Mouse (Mus musculus) stomach, embryonic 16.5 days (tissue): ENCODE measurements around the gene Anxa11. TPM values are rescaled to one million over a fixed set of nuclear protein-coding genes. Genes with fewer than 3 reads are reported as not detected.
"Not testable (repeated sequence)": the region's sequence is repeated elsewhere in the genome, so short reads cannot be mapped to it uniquely, and the experiment has no call there.

Source experiments
- ATAC-seq: fragments of 200-750 bp; cut with Nextera tagmentation; 2 replicates; pipeline ENCODE4 v1.8.0; 2017; ENCODE audit warnings: moderate number of reproducible peaks, moderate TSS enrichment; ENCODE audit not compliant: insufficient read depth, low FRiP score
- H3K27ac ChIP-seq: fragments of 300-500 bp; sonication (generic); 2 replicates; pipeline ENCODE4 v1.5.1; 2014; ENCODE audit warnings: low read length
- H3K27me3 ChIP-seq: fragments of 300-500 bp; sonication (generic); 2 replicates; pipeline ENCODE4 v1.6.1; 2014; ENCODE audit warnings: low read length, control low read depth, mixed read lengths; ENCODE audit not compliant: control insufficient read depth, insufficient read depth
- H3K36me3 ChIP-seq: fragments of 300-500 bp; sonication (generic); 2 replicates; pipeline ENCODE4 v1.6.1; 2014; ENCODE audit warnings: low read length; ENCODE audit not compliant: control insufficient read depth, insufficient read depth
- H3K4me1 ChIP-seq: fragments of 300-500 bp; sonication (generic); 2 replicates; pipeline ENCODE4 v1.6.1; 2014; ENCODE audit warnings: low read length, control low read depth, mixed read lengths; ENCODE audit not compliant: control insufficient read depth, insufficient read depth
- H3K4me2 ChIP-seq: fragments of 300-500 bp; sonication (generic); 2 replicates; pipeline ENCODE4 v1.6.1; 2014; ENCODE audit warnings: low read depth, low read length, mixed read lengths
- H3K4me3 ChIP-seq: fragments of 300-500 bp; sonication (generic); replicated peaks from 2 replicates; pipeline ENCODE4 v1.5.1; 2014; ENCODE audit warnings: mild to moderate bottlenecking, low read length
- H3K9ac ChIP-seq: fragments of 300-500 bp; sonication (generic); 2 replicates; pipeline ENCODE4 v1.6.1; 2014; ENCODE audit warnings: low read length
- H3K9me3 ChIP-seq: fragments of 300-500 bp; sonication (generic); replicated peaks from 2 replicates; pipeline ENCODE4 v1.6.1; 2016; ENCODE audit warnings: low read length, control low read depth; ENCODE audit not compliant: control insufficient read depth
- WGBS: fragments of 180-500 bp; shearing (Covaris S2); extraction: QIAGEN DNeasy Blood & Tissue Kit; methylation state at CpG from one replicate; pipeline ENCODE4 v1.1.7; 2014; 5-methylcytosine and 5-hydroxymethylcytosine counted together
- polyA plus RNA-seq: library from polyadenylated mRNA; unstranded; fragments of >200 nt; fragmentation: Nextera tagmentation; extraction: Ambion mirVana; gene quantifications from 2 replicates; pipeline ENCODE4 v1.2.1, GENCODE M21; 2015

Anxa11 gene
- polyA plus RNA-seq, 1 experiment from 2014 or later: 52.1 TPM

GRCm38 (mm10) chr14:25868706-25869105 lies 26.8 kb downstream of the Anxa11 start:
- H3K27ac ChIP-seq: no peak overlapping the region
- no peaks in the 10 kb centered on the region for H3K36me3 ChIP-seq
- ATAC-seq: no peak
- peaks cover 15% of the 10 kb centered on the region for H3K4me1 ChIP-seq
- no peak overlapping the region for H3K4me3 ChIP-seq
- H3K9ac ChIP-seq: no peak overlapping the region
- 74% methylated on average over 4 of the region's 4 CpGs for WGBS
- no peak overlapping the region for H3K4me2 ChIP-seq
- no peaks in the 10 kb centered on the region for H3K27me3 ChIP-seq
- H3K9me3 ChIP-seq: no peaks in the 10 kb centered on the region

- 63% methylated on average over 9 of the region's 9 CpGs for WGBS
- Histone ChIP-seq H3K9ac (no peak overlapping the region), H3K4me1 (peaks cover 15% of the 10 kb centered on the region), H3K36me3 (no peaks in the 10 kb centered on the region), H3K27me3 (no peaks in the 10 kb centered on the region), H3K27ac (no peak overlapping the region), H3K4me2 (no peak overlapping the region), H3K9me3 (no peaks in the 10 kb centered on the region), H3K4me3 (no peak overlapping the region)
- no peak; the same call in 1 of the 2 replicates for ATAC-seq
Observed at GRCm38 (mm10) chr14:25869135-25869878, 27.4 kb downstream of the Anxa11 start.

- Histone ChIP-seq H3K4me1 (peaks cover 11% of the 10 kb centered on the region), H3K27ac (no peak overlapping the region), H3K27me3 (no peaks in the 10 kb centered on the region), H3K4me3 (no peak overlapping the region), H3K9ac (no peak overlapping the region), H3K4me2 (no peak overlapping the region), H3K9me3 (no peaks in the 10 kb centered on the region), H3K36me3 (no peaks in the 10 kb centered on the region)
- WGBS: 68% methylated on average over 8 of the region's 8 CpGs
- ATAC-seq: 0 out of 2 replicates have a peak, but pooled peaks have one; percentile 19
Observed at GRCm38 (mm10) chr14:25872461-25873415, 30.8 kb downstream of the Anxa11 start.

- not testable (repeated sequence) for H3K4me3 ChIP-seq, H3K4me2 ChIP-seq, H3K9me3 ChIP-seq, ATAC-seq, H3K27ac ChIP-seq, H3K27me3 ChIP-seq, H3K9ac ChIP-seq, H3K36me3 ChIP-seq
- WGBS: no CpG with 5 or more reads among the region's 7 CpGs
- peaks cover 11% of the 10 kb centered on the region for H3K4me1 ChIP-seq
Observed at GRCm38 (mm10) chr14:25876640-25877039, 34.7 kb downstream of the Anxa11 start.

DNA sequence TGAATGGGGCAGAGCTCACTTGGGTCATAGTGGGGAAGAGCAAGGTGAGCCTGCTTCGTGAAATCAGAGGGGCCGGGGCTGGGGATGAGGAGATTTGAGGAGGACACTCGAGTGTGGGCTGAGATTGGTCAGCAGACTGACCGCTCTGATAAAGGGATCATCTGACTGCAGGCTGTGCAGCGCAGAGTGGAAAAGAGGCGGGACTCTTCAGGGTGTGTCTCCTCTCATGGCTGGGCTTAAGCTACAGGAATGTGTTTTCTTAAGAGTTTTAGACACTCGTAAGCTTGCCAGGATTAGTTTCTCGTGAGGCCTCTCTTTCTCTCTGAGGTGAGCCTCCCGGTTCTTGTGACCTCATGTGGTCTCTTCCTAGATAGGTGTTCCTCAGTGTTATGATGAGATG lies 39.8 kb downstream of the Anxa11 start:
- H3K27ac ChIP-seq, H3K4me3 ChIP-seq, H3K4me1 ChIP-seq, H3K9ac ChIP-seq, H3K36me3 ChIP-seq, H3K4me2 ChIP-seq, ATAC-seq, H3K9me3 ChIP-seq, H3K27me3 ChIP-seq: not testable (repeated sequence)
- no CpG with 5 or more reads among the region's 9 CpGs for WGBS

GRCm38 (mm10) chr14:25885886-25886285 lies 43.9 kb downstream of the Anxa11 start:
- not testable (repeated sequence) for H3K27me3 ChIP-seq, H3K36me3 ChIP-seq, H3K4me1 ChIP-seq, H3K27ac ChIP-seq, H3K9ac ChIP-seq, H3K9me3 ChIP-seq, ATAC-seq, H3K4me3 ChIP-seq, H3K4me2 ChIP-seq
- no CpG with 5 or more reads among the region's 12 CpGs for WGBS

DNA sequence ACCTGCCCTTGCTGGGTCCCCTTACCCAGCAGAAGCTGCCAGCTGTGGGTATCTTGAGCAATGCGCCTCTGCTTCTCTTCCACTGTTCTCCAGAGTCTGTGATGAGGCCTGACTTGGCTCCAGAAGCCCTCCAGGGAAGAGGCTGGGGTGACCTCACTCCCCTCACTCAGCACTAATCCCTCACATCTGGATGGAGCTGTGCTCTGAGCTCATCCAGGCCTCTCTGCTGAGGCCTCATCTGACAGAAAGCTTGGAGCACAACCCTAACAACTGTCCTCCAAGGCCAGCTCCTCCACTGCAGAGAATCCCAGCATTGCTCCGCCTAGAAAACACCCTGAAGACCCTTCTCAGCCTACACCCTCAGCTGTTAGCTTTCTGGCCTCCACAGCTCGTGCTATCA lies 52.6 kb downstream of the Anxa11 start:
- ATAC-seq: peak; percentile 86
- no CpG with 5 or more reads among the region's 3 CpGs for WGBS
- H3K27me3 ChIP-seq: not testable (repeated sequence)

DNA sequence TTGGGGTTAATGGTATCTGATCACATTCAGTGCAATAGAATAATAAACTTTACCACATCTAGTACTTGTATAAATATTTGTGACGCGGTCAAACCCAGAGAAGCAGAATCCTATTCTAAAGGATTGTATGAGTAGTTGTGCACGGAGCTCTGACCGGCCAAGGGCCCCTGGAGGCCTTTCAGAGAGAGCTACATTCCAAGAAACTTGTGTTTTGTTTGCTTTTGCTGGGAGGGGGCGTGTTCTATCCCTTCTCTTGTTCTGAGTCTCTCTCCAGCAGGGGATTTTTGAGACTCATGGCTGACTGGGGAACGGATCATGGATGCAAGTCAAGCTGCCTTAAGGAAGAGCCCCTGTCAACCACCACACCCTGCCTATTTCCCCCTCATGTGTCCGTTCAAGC lies 53.7 kb downstream of the Anxa11 start:
- not testable (repeated sequence) for H3K27me3 ChIP-seq
- ATAC-seq: peak; percentile 60; the same call in 1 of the 2 replicates
- no CpG with 5 or more reads among the region's 7 CpGs for WGBS

More for the DNA sequence above, 52.6 kb downstream of the Anxa11 start:
- not testable (repeated sequence) for H3K36me3 ChIP-seq, H3K4me1 ChIP-seq, H3K9ac ChIP-seq, H3K4me2 ChIP-seq, H3K9me3 ChIP-seq, H3K4me3 ChIP-seq, H3K27ac ChIP-seq

GRCm38 (mm10) chr14:25903000-25903399 lies 61.0 kb downstream of the Anxa11 start, which contains the start of gene Plac9a:
TSS of gene Plac9a (minus strand) at chr14:25903100.
- H3K4me2 ChIP-seq, H3K9ac ChIP-seq, H3K27me3 ChIP-seq, H3K36me3 ChIP-seq, H3K4me3 ChIP-seq, H3K27ac ChIP-seq, H3K4me1 ChIP-seq, H3K9me3 ChIP-seq, ATAC-seq: not testable (repeated sequence)
- no CpG with 5 or more reads among the region's 10 CpGs for WGBS

More for the DNA sequence above, 53.7 kb downstream of the Anxa11 start:
- H3K9ac ChIP-seq, H3K9me3 ChIP-seq, H3K4me3 ChIP-seq, H3K27ac ChIP-seq, H3K4me1 ChIP-seq, H3K36me3 ChIP-seq, H3K4me2 ChIP-seq: not testable (repeated sequence)
